Comparison of ENCODE assay signal across 10 mouse cellular contexts in genomic region chr5:66241894-66242293, GRCm38 (mm10). TPM values are rescaled to one million over a fixed set of nuclear protein-coding genes. Genes with fewer than 3 reads are reported as not detected.
DNase-seq lines count a peak whose midpoint lies in the region; ATAC-seq lines count a peak whose summit lies in the region.
"Had no signal": no experiment of that assay in that cellular context is flagged by ENCODE, and none has a peak within 500 bp of the region (broad histone marks: within the 10 kb centered on the region; RNA-seq: fewer than 3 reads in every experiment).

No protein-coding gene starts in this region.

- DNase-seq in kidney, postnatal 14 days, result peak; percentile 20
- no peak for DNase-seq in kidney, adult 11 months
- DNase-seq in CD8-positive naive resting alpha-beta T cell, adult 2 months (ENCODE audit: low read depth in 2 of 2, low spot score in 2 of 2), result peak; percentile 1 to 22
- DNase-seq in ZHBTc4 (ENCODE audit: low read depth, low spot score), result peak; percentile 58
- no peak for DNase-seq in right cerebral cortex, postnatal 14 days
- no peak for DNase-seq in MN1 (ENCODE audit: low spot score)
- DNase-seq: gastrocnemius, postnatal 25 days; right cerebral cortex, postnatal 25 days had no signal

- ATAC-seq in megakaryocyte, adult 5-6 weeks (ENCODE audit: poor library complexity, severe bottlenecking), result peak; percentile 43; the same call in 1 of the 2 replicates
- no peak for ATAC-seq in cerebellum, adult (ENCODE audit: insufficient number of reproducible peaks, low FRiP score, low TSS enrichment)

RNA-seq across cellular contexts. Expression of gene Nsun7, which starts 17.8 kb away (rescaled TPM):
- total RNA-seq in megakaryocyte, adult 5-6 weeks (2015), result not detected in 2 replicates
- total RNA-seq in megakaryocyte, adult 5-6 weeks (2017), result not detected in 2 replicates
- total RNA-seq: gastrocnemius, postnatal 25 days had no signal

Comparison
In these comparisons a context has a peak if more than half of its experiments do, and no peak if none do; other contexts are left out.
1. DNase-seq: peak in kidney, postnatal 14 days (single experiment), CD8-positive naive resting alpha-beta T cell, adult 2 months (2 of 2) and ZHBTc4 (single experiment); none in kidney, adult 11 months (single experiment), right cerebral cortex, postnatal 14 days (single experiment) and MN1 (single experiment).